Mouse (Mus musculus) erythroid progenitor cell, adult 5-6 weeks (primary cell): Measurements from ENCODE around the gene Slc34a3. TPM values are rescaled to one million over a fixed set of nuclear protein-coding genes. Genes with fewer than 3 reads are reported as not detected.

Source experiments
- ATAC-seq: replicated peaks from 2 replicates; pipeline ENCODE4 v1.8.0; 2016; ENCODE audit warnings: moderate number of reproducible peaks, mild to moderate bottlenecking, moderate TSS enrichment, inconsistent platforms; ENCODE audit not compliant: poor library complexity, low FRiP score, severe bottlenecking
- total RNA-seq, 2 experiments: library from RNA; stranded (forward) in 1 of 2; stranded (reverse) in 1 of 2; fragments of 150-400 nt in 1 of 2; fragments of 186-747, 209-891 nt in 1 of 2; gene quantifications; 2 replicates each; pipeline versions ENCODE4 v1.2.3 to v1.2.4; 2015 to 2017; ENCODE audit warnings: low replicate concordance in 2 of 2

Slc34a3 gene
- total RNA-seq, 2 experiments from 2014 or later = not detected

- no peak for ATAC-seq
Measured at GRCm38 (mm10) chr2:25197191-25197590, 37.0 kb downstream of the Slc34a3 start.

GRCm38 (mm10) chr2:25196172-25196954 is 37.8 kb downstream of the Slc34a3 start, which contains the start of gene Tor4a:
Tor4a (minus strand) TSS chr2:25196886.
- ATAC-seq = peak; percentile 53; the same call in 1 of the 2 replicates

- peak; percentile 83 for ATAC-seq
Measured at GRCm38 (mm10) chr2:25195211-25196156, 38.7 kb downstream of the Slc34a3 start.

GRCm38 (mm10) chr2:25194486-25195171 is 39.5 kb downstream of the Slc34a3 start:
- no peak for ATAC-seq

GRCm38 (mm10) chr2:25194006-25194405 is 40.2 kb downstream of the Slc34a3 start:
- ATAC-seq = no peak

- ATAC-seq = peak; percentile 69
Measured at GRCm38 (mm10) chr2:25193330-25193770, 40.8 kb downstream of the Slc34a3 start.

GRCm38 (mm10) chr2:25187841-25188240 is 46.3 kb downstream of the Slc34a3 start:
- ATAC-seq = no peak

GRCm38 (mm10) chr2:25186575-25186930 is 47.6 kb downstream of the Slc34a3 start:
- no peak for ATAC-seq

- no peak for ATAC-seq
Measured at GRCm38 (mm10) chr2:25185625-25186574, 48.3 kb downstream of the Slc34a3 start.

GRCm38 (mm10) chr2:25184496-25184895 is 49.7 kb downstream of the Slc34a3 start:
- ATAC-seq = no peak

- ATAC-seq = no peak
Measured at GRCm38 (mm10) chr2:25183336-25183735, 50.8 kb downstream of the Slc34a3 start.

GRCm38 (mm10) chr2:25182664-25183063 is 51.5 kb downstream of the Slc34a3 start:
- no peak for ATAC-seq

- no peak; the same call in 1 of the 2 replicates for ATAC-seq
Measured at GRCm38 (mm10) chr2:25181891-25182397, 52.2 kb downstream of the Slc34a3 start.

GRCm38 (mm10) chr2:25180973-25181890 is 52.9 kb downstream of the Slc34a3 start:
- peak; percentile 75 for ATAC-seq

- peak; percentile 61 for ATAC-seq
Measured at GRCm38 (mm10) chr2:25180478-25180903, 53.7 kb downstream of the Slc34a3 start, which contains the start of gene Nrarp. Nrarp (plus strand) TSS chr2:25180758.

- ATAC-seq = no peak
Measured at GRCm38 (mm10) chr2:25179566-25180217, 54.5 kb downstream of the Slc34a3 start.
